Mouse (Mus musculus) heart, adult 11 months (tissue): ENCODE measurements around the gene Prr12.

Source experiments
- DNase-seq: peaks from one replicate; pipeline ENCODE4 v3.0.0; 2022

The Prr12 gene

GRCm38 (mm10) chr7:45077322-45077721 lies 24.6 kb upstream of the Prr12 start:
- peak; percentile 91 for DNase-seq

- DNase-seq: peak; percentile 93
These were observed 23.8 kb upstream of the Prr12 start for GRCm38 (mm10) chr7:45076501-45076900.

- DNase-seq: peak; percentile 97
These were observed 22.7 kb upstream of the Prr12 start for GRCm38 (mm10) chr7:45075405-45075804.

GRCm38 (mm10) chr7:45073949-45074348 lies 21.3 kb upstream of the Prr12 start:
- DNase-seq: no peak

GRCm38 (mm10) chr7:45073171-45073707 lies 20.6 kb upstream of the Prr12 start:
- DNase-seq: peak; percentile 92

- DNase-seq: no peak
These were observed 19.5 kb upstream of the Prr12 start for GRCm38 (mm10) chr7:45072230-45072629.

- no peak for DNase-seq
These were observed 17.0 kb upstream of the Prr12 start for GRCm38 (mm10) chr7:45069671-45070070.

- DNase-seq: peak; percentile 92
These were observed 15.3 kb upstream of the Prr12 start for GRCm38 (mm10) chr7:45068000-45068318.

GRCm38 (mm10) chr7:45067190-45067999 lies 14.7 kb upstream of the Prr12 start:
- DNase-seq: peak; percentile 82

- peak; percentile 99 for DNase-seq
These were observed 9.7 kb upstream of the Prr12 start, which contains the start of the genes Nosip and Prrg2 for GRCm38 (mm10) chr7:45062239-45062835. Gene Nosip (plus strand): TSS chr7:45062429. Gene Prrg2 (minus strand): TSS chr7:45062677.

- peak; percentile 96 for DNase-seq
These were observed 8.9 kb upstream of the Prr12 start for GRCm38 (mm10) chr7:45061532-45062075.

- DNase-seq: peak; percentile 91
These were observed 8.0 kb upstream of the Prr12 start for GRCm38 (mm10) chr7:45060632-45061122.

- peak; percentile 88 for DNase-seq
These were observed 6.2 kb upstream of the Prr12 start for GRCm38 (mm10) chr7:45058607-45059571.

GRCm38 (mm10) chr7:45056972-45057348 lies 4.3 kb upstream of the Prr12 start:
- DNase-seq: peak; percentile 85

GRCm38 (mm10) chr7:45056329-45056971 lies 3.8 kb upstream of the Prr12 start:
- DNase-seq: peak; percentile 91

- peak; percentile 100 for DNase-seq
These were observed 1.3 kb upstream of the Prr12 start for GRCm38 (mm10) chr7:45053931-45054510.

GRCm38 (mm10) chr7:45053117-45053930 lies 643 bp upstream of the Prr12 start:
- peak; percentile 99 for DNase-seq

GRCm38 (mm10) chr7:45052181-45052861 lies 360 bp downstream of the Prr12 start:
- DNase-seq: peak; percentile 97

- DNase-seq: peak; percentile 94
These were observed 1.1 kb downstream of the Prr12 start for GRCm38 (mm10) chr7:45051601-45051974.
